Mouse (Mus musculus): ENCODE data around the gene Casz1. TPM values are rescaled to one million over a fixed set of nuclear protein-coding genes. Genes with fewer than 3 reads are reported as not detected.

The Casz1 gene
- total RNA-seq (2014; fragmentation: Nextera tagmentation) (not detected in 2 replicates), total RNA-seq (2017) (0.17 and 0.27 TPM in 2 replicates), polyA plus RNA-seq (2012) (0.02 TPM in 1 of 2 replicates, not detected in the other)

GRCm38 (mm10) chr4:148804137-148804779 is at the start of gene Casz1:
TSS of gene Casz1 (plus strand) at chr4:148804429.
- peaks cover 18% of the 10 kb centered on the region; the same call in 1 of the 2 replicates for H3K27me3 ChIP-seq (ENCODE audit: insufficient read depth, low read length)
- DNase-seq (ENCODE audit: low spot score): no peak
- H3K4me3 ChIP-seq (ENCODE audit: low read depth, low read length): no peak within 1 kb of the TSS
- H3K4me1 ChIP-seq (ENCODE audit: insufficient read depth, low read depth, low read length): no peaks in the 10 kb centered on the region
- peaks cover 2% of the 10 kb centered on the region; the same call in 1 of the 2 replicates for H3K9me3 ChIP-seq (replicated peaks)
- H3K36me3 ChIP-seq (replicated peaks): no peaks in the 10 kb centered on the region
- ATAC-seq (ENCODE audit: extremely low read depth, insufficient number of reproducible peaks, low FRiP score, poor library complexity, severe bottlenecking): no peak
- TF ChIP-seq POLR2AphosphoS5 (IDR thresholded peaks at IDR 0.05; ENCODE audit: insufficient replicate concordance, low read depth, low read length): no peak
- TF ChIP-seq GATA1 (IDR thresholded peaks at IDR 0.05; ENCODE audit: borderline replicate concordance, low read length): no peak
- no peak for TF ChIP-seq TAL1 (conservative IDR thresholded peaks at IDR 0.05; ENCODE audit: low read depth, low read length)
- TF ChIP-seq GATA2 (IDR thresholded peaks at IDR 0.05; ENCODE audit: borderline replicate concordance, low read depth, low read length): no peak
- no peak for TF ChIP-seq CTCF (IDR thresholded peaks at IDR 0.05; ENCODE audit: low read depth, low read length)

- H3K36me3 ChIP-seq (replicated peaks): no peaks in the 10 kb centered on the region
- ATAC-seq (ENCODE audit: extremely low read depth, insufficient number of reproducible peaks, low FRiP score, poor library complexity, severe bottlenecking) (no peak), DNase-seq (ENCODE audit: low spot score) (no peak)
- no peaks in the 10 kb centered on the region for H3K4me1 ChIP-seq (ENCODE audit: insufficient read depth, low read depth, low read length)
- H3K9me3 ChIP-seq (replicated peaks): no peaks in the 10 kb centered on the region
- no peak overlapping the region for H3K4me3 ChIP-seq (ENCODE audit: low read depth, low read length)
- no peak for TF ChIP-seq GATA1 (IDR thresholded peaks at IDR 0.05; ENCODE audit: borderline replicate concordance, low read length)
- TF ChIP-seq TAL1 (conservative IDR thresholded peaks at IDR 0.05; ENCODE audit: low read depth, low read length): no peak
- no peak for TF ChIP-seq CTCF (IDR thresholded peaks at IDR 0.05; ENCODE audit: low read depth, low read length)
- TF ChIP-seq GATA2 (IDR thresholded peaks at IDR 0.05; ENCODE audit: borderline replicate concordance, low read depth, low read length): no peak
- TF ChIP-seq POLR2AphosphoS5 (IDR thresholded peaks at IDR 0.05; ENCODE audit: insufficient replicate concordance, low read depth, low read length): no peak
- H3K27me3 ChIP-seq (ENCODE audit: insufficient read depth, low read length): peaks cover 4% of the 10 kb centered on the region
These were observed 45.4 kb upstream of the Casz1 start for GRCm38 (mm10) chr4:148758863-148759262.

DNA sequence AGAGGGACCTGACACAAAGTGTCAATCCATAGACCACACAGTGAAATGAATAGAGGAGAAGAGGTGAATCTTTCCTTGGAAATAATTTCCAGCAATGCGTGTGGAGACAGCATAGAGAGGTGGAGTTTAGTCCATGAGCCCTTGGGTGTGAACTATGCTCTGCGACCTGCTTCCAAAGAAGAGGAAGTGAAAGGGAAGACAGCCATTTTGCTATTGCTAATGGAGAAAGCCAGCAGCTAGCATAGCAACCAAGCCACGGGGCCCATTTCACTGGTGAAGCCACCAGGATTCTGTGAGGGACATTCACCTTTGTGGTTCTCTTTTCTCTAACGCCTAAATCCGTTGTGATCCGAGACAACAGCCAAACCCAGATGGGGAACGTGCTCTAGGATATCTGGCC is 44.1 kb upstream of the Casz1 start:
- H3K4me1 ChIP-seq (ENCODE audit: insufficient read depth, low read depth, low read length): no peaks in the 10 kb centered on the region
- no peak for ATAC-seq (ENCODE audit: extremely low read depth, insufficient number of reproducible peaks, low FRiP score, poor library complexity, severe bottlenecking)
- no peaks in the 10 kb centered on the region for H3K9me3 ChIP-seq (replicated peaks)
- DNase-seq (ENCODE audit: low spot score): no peak
- peaks cover 5% of the 10 kb centered on the region for H3K27me3 ChIP-seq (ENCODE audit: insufficient read depth, low read length)
- no peak overlapping the region for H3K4me3 ChIP-seq (ENCODE audit: low read depth, low read length)
- H3K36me3 ChIP-seq (replicated peaks): no peaks in the 10 kb centered on the region
- no peak for TF ChIP-seq GATA1 (IDR thresholded peaks at IDR 0.05; ENCODE audit: borderline replicate concordance, low read length)
- TF ChIP-seq POLR2AphosphoS5 (IDR thresholded peaks at IDR 0.05; ENCODE audit: insufficient replicate concordance, low read depth, low read length): no peak
- no peak for TF ChIP-seq GATA2 (IDR thresholded peaks at IDR 0.05; ENCODE audit: borderline replicate concordance, low read depth, low read length)
- TF ChIP-seq TAL1 (conservative IDR thresholded peaks at IDR 0.05; ENCODE audit: low read depth, low read length): no peak
- TF ChIP-seq CTCF (IDR thresholded peaks at IDR 0.05; ENCODE audit: low read depth, low read length): no peak

GRCm38 (mm10) chr4:148766021-148766775 is 38.0 kb upstream of the Casz1 start:
- no peak for TF ChIP-seq CTCF (IDR thresholded peaks at IDR 0.05; ENCODE audit: low read depth, low read length)
- no peak for TF ChIP-seq TAL1 (conservative IDR thresholded peaks at IDR 0.05; ENCODE audit: low read depth, low read length)
- no peak for TF ChIP-seq POLR2AphosphoS5 (IDR thresholded peaks at IDR 0.05; ENCODE audit: insufficient replicate concordance, low read depth, low read length)
- TF ChIP-seq GATA1 (IDR thresholded peaks at IDR 0.05; ENCODE audit: borderline replicate concordance, low read length): no peak
- TF ChIP-seq GATA2 (IDR thresholded peaks at IDR 0.05; ENCODE audit: borderline replicate concordance, low read depth, low read length): no peak
- Histone ChIP-seq H3K4me1 (ENCODE audit: insufficient read depth, low read depth, low read length) (no peaks in the 10 kb centered on the region), H3K27me3 (ENCODE audit: insufficient read depth, low read length) (peaks cover 9% of the 10 kb centered on the region), H3K9me3 (replicated peaks) (no peaks in the 10 kb centered on the region), H3K4me3 (ENCODE audit: low read depth, low read length) (no peak overlapping the region), H3K36me3 (replicated peaks) (no peaks in the 10 kb centered on the region)
- DNase-seq (ENCODE audit: low spot score) (no peak), ATAC-seq (ENCODE audit: extremely low read depth, insufficient number of reproducible peaks, low FRiP score, poor library complexity, severe bottlenecking) (no peak)

DNA sequence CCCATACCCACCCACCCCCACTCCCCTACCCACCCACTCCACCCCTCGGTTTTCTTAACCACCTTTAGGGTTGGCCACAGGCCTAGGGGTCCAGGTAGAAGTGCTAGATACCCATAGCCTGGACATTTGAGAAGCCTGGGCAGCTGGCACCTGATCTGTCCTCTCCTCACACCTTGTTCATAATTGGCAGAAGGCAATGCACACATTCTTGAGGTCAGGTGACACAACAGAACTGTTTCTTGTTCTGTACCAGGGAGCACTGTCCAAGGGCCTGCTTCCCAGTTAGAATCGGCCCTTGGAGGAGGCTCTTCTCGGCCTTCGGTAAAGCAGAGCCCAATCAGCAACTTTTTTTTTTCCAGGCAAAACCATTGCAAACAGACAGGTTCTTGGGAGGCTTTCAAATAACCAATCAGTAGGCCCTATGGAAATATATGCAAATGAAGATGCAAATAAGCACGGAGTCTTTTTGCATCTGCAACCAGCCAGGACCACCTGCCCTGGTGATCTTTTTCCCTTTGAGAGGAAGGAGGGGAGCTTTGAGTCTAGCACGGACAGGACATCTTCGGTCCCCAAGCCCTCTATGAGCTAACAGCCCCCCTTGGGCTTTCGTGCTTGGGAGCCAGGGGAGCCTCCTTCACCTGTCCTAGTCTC is 36.4 kb upstream of the Casz1 start:
- Histone ChIP-seq H3K36me3 (replicated peaks) (no peaks in the 10 kb centered on the region), H3K9me3 (replicated peaks) (no peaks in the 10 kb centered on the region), H3K4me1 (ENCODE audit: insufficient read depth, low read depth, low read length) (no peaks in the 10 kb centered on the region), H3K4me3 (ENCODE audit: low read depth, low read length) (no peak overlapping the region), H3K27me3 (ENCODE audit: insufficient read depth, low read length) (peaks cover 9% of the 10 kb centered on the region)
- no peak for ATAC-seq (ENCODE audit: extremely low read depth, insufficient number of reproducible peaks, low FRiP score, poor library complexity, severe bottlenecking)
- DNase-seq (ENCODE audit: low spot score): no peak
- TF ChIP-seq POLR2AphosphoS5 (IDR thresholded peaks at IDR 0.05; ENCODE audit: insufficient replicate concordance, low read depth, low read length): no peak
- no peak for TF ChIP-seq CTCF (IDR thresholded peaks at IDR 0.05; ENCODE audit: low read depth, low read length)
- no peak for TF ChIP-seq TAL1 (conservative IDR thresholded peaks at IDR 0.05; ENCODE audit: low read depth, low read length)
- no peak for TF ChIP-seq GATA1 (IDR thresholded peaks at IDR 0.05; ENCODE audit: borderline replicate concordance, low read length)
- TF ChIP-seq GATA2 (IDR thresholded peaks at IDR 0.05; ENCODE audit: borderline replicate concordance, low read depth, low read length): no peak

DNA sequence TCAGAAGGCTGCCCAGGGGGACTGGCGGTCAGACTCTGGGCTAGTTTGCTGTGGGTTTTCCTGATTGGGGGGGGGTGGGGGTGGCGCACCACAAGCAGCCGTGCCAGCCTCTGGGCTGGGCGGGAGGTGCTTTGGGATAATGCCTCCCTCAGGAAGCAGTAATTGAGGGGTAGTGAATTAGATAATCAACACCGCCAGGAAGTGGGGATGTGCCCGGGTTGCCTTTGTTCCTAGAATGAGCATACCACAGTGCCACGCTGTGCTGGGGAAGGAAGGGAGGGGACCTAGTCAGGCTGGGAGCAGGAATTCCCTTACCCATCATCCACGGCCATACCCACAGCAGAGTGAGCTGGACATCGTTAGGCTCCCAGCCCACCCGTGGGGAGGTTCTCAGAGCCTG is 35.6 kb upstream of the Casz1 start:
- Histone ChIP-seq H3K36me3 (replicated peaks) (no peaks in the 10 kb centered on the region), H3K9me3 (replicated peaks) (no peaks in the 10 kb centered on the region), H3K4me1 (ENCODE audit: insufficient read depth, low read depth, low read length) (no peaks in the 10 kb centered on the region), H3K4me3 (ENCODE audit: low read depth, low read length) (no peak overlapping the region), H3K27me3 (ENCODE audit: insufficient read depth, low read length) (peaks cover 7% of the 10 kb centered on the region)
- TF ChIP-seq TAL1 (conservative IDR thresholded peaks at IDR 0.05; ENCODE audit: low read depth, low read length): no peak
- no peak for TF ChIP-seq GATA2 (IDR thresholded peaks at IDR 0.05; ENCODE audit: borderline replicate concordance, low read depth, low read length)
- DNase-seq (ENCODE audit: low spot score) (no peak), ATAC-seq (ENCODE audit: extremely low read depth, insufficient number of reproducible peaks, low FRiP score, poor library complexity, severe bottlenecking) (no peak)
